Mouse (Mus musculus): ENCODE measurements at regions not wholly inside any gene's neighbourhood (a gene's known extent, or its start where the extent isn't known, plus 50 kb on each side); places are given as distances from the start of the nearest gene placed in this dataset.

DNA sequence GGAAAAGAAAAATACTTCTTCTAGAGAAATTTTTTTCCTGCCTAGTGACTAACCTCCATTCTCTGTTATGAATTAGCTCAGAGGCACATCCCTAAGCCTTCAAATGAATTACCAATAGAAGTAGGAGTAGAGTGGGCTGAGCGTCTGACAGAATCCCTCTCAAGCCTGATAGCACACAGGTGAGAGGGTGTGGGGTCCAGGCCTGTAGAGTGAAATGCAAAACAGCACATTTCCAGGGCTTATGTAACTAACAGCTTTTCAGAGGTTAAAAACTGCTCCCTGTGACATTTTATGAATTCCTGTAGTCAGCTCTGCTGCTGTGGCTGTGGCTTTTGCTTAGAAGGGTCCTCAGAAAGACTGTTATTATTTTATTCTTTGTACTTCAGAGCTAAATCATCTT, 187.7 kb upstream of the AI593442 start:
- Histone ChIP-seq H3K9ac (ENCODE audit: low read length) (no peak overlapping the region), H3K9me3 (ENCODE audit: control insufficient read depth, low read length) (no peaks in the 10 kb centered on the region), H3K4me1 (ENCODE audit: control insufficient read depth, insufficient read depth, low read length) (no peaks in the 10 kb centered on the region), H3K4me3 (ENCODE audit: low read depth, low read length) (no peak overlapping the region), H3K4me2 (ENCODE audit: low read depth, severe bottlenecking) (no peak overlapping the region), H3K27me3 (ENCODE audit: control insufficient read depth, insufficient read depth, low read length) (no peaks in the 10 kb centered on the region), H3K36me3 (ENCODE audit: control insufficient read depth, insufficient read depth, low read length) (no peaks in the 10 kb centered on the region), H3K27ac (replicated peaks; ENCODE audit: low read depth, low read length) (no peak overlapping the region)
- WGBS, result 60% methylated on average over 1 of the region's 1 CpGs
- ATAC-seq (ENCODE audit: insufficient number of reproducible peaks, low FRiP score, low TSS enrichment, low read depth) (no peak), DNase-seq (ENCODE audit: low spot score) (no peak)

DNA sequence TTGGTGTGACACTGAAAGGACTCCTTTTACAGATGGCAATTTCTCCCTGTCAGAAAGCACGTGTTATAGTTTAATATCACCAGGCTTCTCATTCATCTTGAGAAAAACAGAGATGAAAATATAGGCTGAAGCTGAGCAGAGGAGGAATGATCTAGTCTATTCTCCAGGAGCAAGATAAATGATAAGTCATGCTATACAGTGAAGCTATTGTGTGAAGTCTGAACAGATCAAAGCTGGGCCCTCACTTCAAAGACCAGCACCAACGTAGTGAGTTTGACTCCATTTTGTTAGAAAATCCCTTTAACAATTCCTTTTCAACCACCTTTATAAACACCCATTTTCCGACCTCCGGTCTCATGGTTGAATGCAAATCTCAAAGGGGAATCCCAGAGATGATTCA, 180.7 kb upstream of the AI593442 start:
- 77% methylated on average over 4 of the region's 4 CpGs for WGBS
- Histone ChIP-seq H3K4me2 (ENCODE audit: low read depth, severe bottlenecking) (no peak overlapping the region), H3K4me1 (ENCODE audit: control insufficient read depth, insufficient read depth, low read length) (no peaks in the 10 kb centered on the region), H3K9me3 (ENCODE audit: control insufficient read depth, low read length) (no peaks in the 10 kb centered on the region), H3K4me3 (ENCODE audit: low read depth, low read length) (no peak overlapping the region), H3K27me3 (ENCODE audit: control insufficient read depth, insufficient read depth, low read length) (no peaks in the 10 kb centered on the region), H3K36me3 (ENCODE audit: control insufficient read depth, insufficient read depth, low read length) (no peaks in the 10 kb centered on the region), H3K9ac (ENCODE audit: low read length) (no peak overlapping the region), H3K27ac (replicated peaks; ENCODE audit: low read depth, low read length) (no peak overlapping the region)
- ATAC-seq (ENCODE audit: insufficient number of reproducible peaks, low FRiP score, low TSS enrichment, low read depth) (no peak), DNase-seq (ENCODE audit: low spot score) (no peak)

DNA sequence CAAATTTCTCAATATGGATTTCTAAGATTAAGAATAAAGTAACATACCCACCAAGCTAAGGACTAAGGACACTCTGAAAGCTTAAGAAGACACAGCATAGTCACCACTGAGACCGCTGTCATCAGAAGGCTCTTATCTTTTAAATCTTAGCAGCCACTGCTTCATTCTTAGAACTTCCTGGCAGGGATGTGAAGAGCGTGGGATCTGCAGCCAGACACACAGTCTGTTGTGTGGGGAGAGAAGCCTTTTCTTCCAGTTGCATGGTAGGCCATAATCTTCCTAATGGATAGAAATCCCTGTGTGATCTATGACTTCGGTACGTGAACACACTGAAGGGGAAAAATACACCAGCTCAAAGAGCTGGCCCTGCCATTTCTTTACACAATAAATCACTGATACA, 178.8 kb upstream of the AI593442 start:
- WGBS, result 72% methylated on average over 4 of the region's 4 CpGs
- Histone ChIP-seq H3K36me3 (ENCODE audit: control insufficient read depth, insufficient read depth, low read length) (no peaks in the 10 kb centered on the region), H3K4me1 (ENCODE audit: control insufficient read depth, insufficient read depth, low read length) (no peaks in the 10 kb centered on the region), H3K27ac (replicated peaks; ENCODE audit: low read depth, low read length) (no peak overlapping the region), H3K9me3 (ENCODE audit: control insufficient read depth, low read length) (no peaks in the 10 kb centered on the region), H3K9ac (ENCODE audit: low read length) (no peak overlapping the region), H3K4me2 (ENCODE audit: low read depth, severe bottlenecking) (no peak overlapping the region), H3K27me3 (ENCODE audit: control insufficient read depth, insufficient read depth, low read length) (no peaks in the 10 kb centered on the region), H3K4me3 (ENCODE audit: low read depth, low read length) (no peak overlapping the region)
- DNase-seq (ENCODE audit: low spot score), result no peak
- ATAC-seq (ENCODE audit: insufficient number of reproducible peaks, low FRiP score, low TSS enrichment, low read depth), result no peak

DNA sequence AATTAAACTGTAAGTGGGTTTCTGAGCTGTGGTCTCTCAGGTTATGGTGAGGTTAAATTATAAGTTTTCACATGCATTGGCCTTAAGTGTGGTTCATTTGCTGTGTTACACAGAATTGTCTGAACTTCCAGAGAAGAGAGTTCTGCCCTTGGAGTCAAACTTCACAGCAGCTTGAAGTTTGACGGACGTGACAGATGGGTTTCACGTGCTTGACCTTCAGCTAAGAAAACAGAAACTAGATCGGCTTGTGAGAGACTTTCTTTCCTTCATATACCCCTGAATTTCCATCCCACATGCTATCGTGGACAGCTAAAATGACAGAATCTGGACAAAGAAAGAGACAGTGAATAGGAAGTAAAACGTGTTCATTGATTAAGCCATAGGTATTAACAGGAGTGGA, 173.8 kb upstream of the AI593442 start:
- Histone ChIP-seq H3K9me3 (ENCODE audit: control insufficient read depth, low read length) (no peaks in the 10 kb centered on the region), H3K4me2 (ENCODE audit: low read depth, severe bottlenecking) (no peak overlapping the region), H3K4me3 (ENCODE audit: low read depth, low read length) (no peak overlapping the region), H3K27me3 (ENCODE audit: control insufficient read depth, insufficient read depth, low read length) (no peaks in the 10 kb centered on the region), H3K27ac (replicated peaks; ENCODE audit: low read depth, low read length) (no peak overlapping the region), H3K4me1 (ENCODE audit: control insufficient read depth, insufficient read depth, low read length) (no peaks in the 10 kb centered on the region), H3K36me3 (ENCODE audit: control insufficient read depth, insufficient read depth, low read length) (no peaks in the 10 kb centered on the region), H3K9ac (ENCODE audit: low read length) (no peak overlapping the region)
- DNase-seq (ENCODE audit: low spot score), result no peak
- 78% methylated on average over 6 of the region's 6 CpGs for WGBS
- no peak for ATAC-seq (ENCODE audit: insufficient number of reproducible peaks, low FRiP score, low TSS enrichment, low read depth)

DNA sequence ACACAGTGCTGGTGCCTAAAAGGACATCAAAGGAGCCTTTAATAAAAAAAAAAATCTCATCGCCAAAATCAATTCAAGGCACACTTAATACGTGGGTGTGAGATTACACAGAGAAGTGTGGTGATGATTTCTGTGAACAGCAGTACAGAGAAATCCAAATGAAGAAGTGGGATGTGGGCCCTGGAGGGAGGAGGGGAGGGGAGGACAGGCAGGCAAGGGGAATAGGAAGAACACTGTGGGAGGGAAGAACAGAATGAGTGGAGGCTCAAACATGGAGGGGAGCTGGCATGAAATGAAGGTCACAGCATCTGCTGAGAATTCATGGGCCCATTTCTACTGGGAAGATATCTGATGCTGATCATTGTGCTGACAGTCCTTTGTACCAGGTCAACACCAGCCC, 171.0 kb upstream of the AI593442 start:
- Histone ChIP-seq H3K27me3 (ENCODE audit: control insufficient read depth, insufficient read depth, low read length) (no peaks in the 10 kb centered on the region), H3K4me2 (ENCODE audit: low read depth, severe bottlenecking) (no peak overlapping the region), H3K4me3 (ENCODE audit: low read depth, low read length) (no peak overlapping the region), H3K27ac (replicated peaks; ENCODE audit: low read depth, low read length) (no peak overlapping the region), H3K9ac (ENCODE audit: low read length) (no peak overlapping the region), H3K36me3 (ENCODE audit: control insufficient read depth, insufficient read depth, low read length) (no peaks in the 10 kb centered on the region), H3K4me1 (ENCODE audit: control insufficient read depth, insufficient read depth, low read length) (no peaks in the 10 kb centered on the region), H3K9me3 (ENCODE audit: control insufficient read depth, low read length) (no peaks in the 10 kb centered on the region)
- ATAC-seq (ENCODE audit: insufficient number of reproducible peaks, low FRiP score, low TSS enrichment, low read depth) (no peak), DNase-seq (ENCODE audit: low spot score) (no peak)
- 86% methylated on average over 2 of the region's 2 CpGs for WGBS

DNA sequence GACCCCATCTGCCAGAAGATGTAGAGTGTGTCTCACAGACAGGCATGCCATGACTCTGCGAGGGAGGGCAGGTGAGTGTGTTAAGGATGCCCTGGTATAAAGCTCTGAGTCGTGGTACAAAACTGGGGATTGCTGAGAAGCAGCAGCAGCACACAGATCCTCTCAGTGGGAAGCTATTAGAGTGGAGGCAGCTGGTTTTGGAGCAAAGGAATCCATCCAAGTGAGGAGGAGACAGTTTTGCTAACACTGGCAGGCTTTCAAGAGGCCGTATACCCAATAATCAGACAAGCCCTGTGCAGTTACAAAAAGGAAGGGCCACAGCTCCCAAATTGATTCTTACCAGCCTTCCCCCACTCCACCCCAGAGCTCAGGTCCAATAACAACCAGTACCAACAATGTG, 170.4 kb upstream of the AI593442 start:
- no peak overlapping the region for H3K4me3 ChIP-seq (ENCODE audit: low read depth, low read length)
- ATAC-seq (ENCODE audit: insufficient number of reproducible peaks, low FRiP score, low TSS enrichment, low read depth) (no peak), DNase-seq (ENCODE audit: low spot score) (no peak)
- no peak overlapping the region for H3K9ac ChIP-seq (ENCODE audit: low read length)
- H3K27me3 ChIP-seq (ENCODE audit: control insufficient read depth, insufficient read depth, low read length), result no peaks in the 10 kb centered on the region
- no peaks in the 10 kb centered on the region for H3K9me3 ChIP-seq (ENCODE audit: control insufficient read depth, low read length)
- no peak overlapping the region for H3K4me2 ChIP-seq (ENCODE audit: low read depth, severe bottlenecking)
- H3K27ac ChIP-seq (replicated peaks; ENCODE audit: low read depth, low read length), result no peak overlapping the region
- WGBS, result 82% methylated on average over 3 of the region's 3 CpGs
- H3K4me1 ChIP-seq (ENCODE audit: control insufficient read depth, insufficient read depth, low read length), result no peaks in the 10 kb centered on the region
- H3K36me3 ChIP-seq (ENCODE audit: control insufficient read depth, insufficient read depth, low read length), result no peaks in the 10 kb centered on the region

DNA sequence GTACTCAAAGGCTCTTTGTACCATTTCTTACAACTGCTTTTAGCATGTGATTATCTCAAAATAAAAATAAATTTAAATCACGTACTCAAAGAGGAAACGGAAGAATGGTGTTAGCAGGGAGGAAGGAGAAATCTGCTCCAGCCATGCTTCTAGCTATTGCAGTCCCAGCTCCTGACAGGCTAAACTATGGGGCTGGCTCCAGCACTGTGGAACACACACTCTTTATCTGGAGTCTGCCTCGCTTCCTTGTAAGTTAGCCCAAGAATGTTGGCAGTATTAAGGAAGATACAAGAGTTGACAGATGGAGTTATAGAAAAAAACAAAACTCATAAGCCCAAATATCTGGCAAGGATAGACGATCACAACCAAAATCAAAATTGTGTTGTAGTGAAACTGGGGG, 161.5 kb upstream of the AI593442 start:
- Histone ChIP-seq H3K27me3 (ENCODE audit: control insufficient read depth, insufficient read depth, low read length) (no peaks in the 10 kb centered on the region), H3K4me2 (ENCODE audit: low read depth, severe bottlenecking) (no peak overlapping the region), H3K36me3 (ENCODE audit: control insufficient read depth, insufficient read depth, low read length) (no peaks in the 10 kb centered on the region), H3K27ac (replicated peaks; ENCODE audit: low read depth, low read length) (no peak overlapping the region), H3K9ac (ENCODE audit: low read length) (no peak overlapping the region), H3K4me3 (ENCODE audit: low read depth, low read length) (no peak overlapping the region), H3K4me1 (ENCODE audit: control insufficient read depth, insufficient read depth, low read length) (no peaks in the 10 kb centered on the region), H3K9me3 (ENCODE audit: control insufficient read depth, low read length) (no peaks in the 10 kb centered on the region)
- ATAC-seq (ENCODE audit: insufficient number of reproducible peaks, low FRiP score, low TSS enrichment, low read depth), result no peak
- no peak for DNase-seq (ENCODE audit: low spot score)
- WGBS, result 91% methylated on average over 4 of the region's 4 CpGs

DNA sequence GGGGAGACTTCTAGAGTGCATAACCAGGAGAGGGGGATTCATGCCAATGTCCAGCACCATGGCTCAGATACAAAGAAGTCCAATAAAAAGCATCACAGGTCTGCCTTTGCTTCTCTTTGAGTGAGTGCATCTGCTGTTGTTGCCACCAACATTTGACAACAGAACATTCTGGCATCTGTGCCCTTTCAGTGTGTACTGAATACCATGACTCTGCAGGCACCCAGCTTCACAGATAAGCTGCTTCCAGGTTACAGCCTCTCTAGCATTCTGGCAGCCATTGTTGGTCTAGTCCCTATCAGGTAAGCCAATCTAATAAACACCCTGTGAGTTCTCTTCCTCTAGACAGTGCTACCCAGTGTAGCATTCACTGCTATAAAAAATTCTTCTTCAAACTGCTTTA, 160.4 kb upstream of the AI593442 start:
- Histone ChIP-seq H3K4me2 (ENCODE audit: low read depth, severe bottlenecking) (no peak overlapping the region), H3K27me3 (ENCODE audit: control insufficient read depth, insufficient read depth, low read length) (no peaks in the 10 kb centered on the region), H3K9me3 (ENCODE audit: control insufficient read depth, low read length) (no peaks in the 10 kb centered on the region), H3K4me3 (ENCODE audit: low read depth, low read length) (no peak overlapping the region), H3K9ac (ENCODE audit: low read length) (no peak overlapping the region), H3K27ac (replicated peaks; ENCODE audit: low read depth, low read length) (no peak overlapping the region), H3K4me1 (ENCODE audit: control insufficient read depth, insufficient read depth, low read length) (no peaks in the 10 kb centered on the region), H3K36me3 (ENCODE audit: control insufficient read depth, insufficient read depth, low read length) (no peaks in the 10 kb centered on the region)
- ATAC-seq (ENCODE audit: insufficient number of reproducible peaks, low FRiP score, low TSS enrichment, low read depth) (no peak), DNase-seq (ENCODE audit: low spot score) (no peak)

DNA sequence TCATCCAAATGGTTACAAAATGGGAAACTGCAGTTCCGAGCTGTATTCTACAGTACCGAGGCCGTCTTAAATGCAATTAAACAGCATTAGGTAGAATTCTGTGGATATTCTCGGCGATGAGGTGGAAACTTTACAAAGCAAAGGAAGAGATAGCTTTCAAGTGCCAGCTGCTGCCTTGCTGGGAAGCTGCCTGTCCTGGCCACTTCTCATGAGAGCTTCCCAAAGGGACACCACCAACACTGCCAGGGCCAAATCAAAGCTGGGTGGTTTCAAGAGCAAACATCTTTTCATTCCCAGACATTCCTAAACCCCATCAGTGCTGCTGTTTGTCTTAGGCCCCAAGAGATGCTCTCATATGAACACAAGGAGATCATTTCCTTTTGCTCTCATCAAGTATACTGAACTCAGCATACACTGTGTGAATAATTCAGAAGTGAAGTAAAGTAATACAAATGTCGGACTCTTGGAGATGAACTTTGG, 156.6 kb upstream of the AI593442 start:
- Histone ChIP-seq H3K9ac (ENCODE audit: low read length) (no peak overlapping the region), H3K9me3 (ENCODE audit: control insufficient read depth, low read length) (no peaks in the 10 kb centered on the region), H3K4me1 (ENCODE audit: control insufficient read depth, insufficient read depth, low read length) (no peaks in the 10 kb centered on the region), H3K4me3 (ENCODE audit: low read depth, low read length) (no peak overlapping the region), H3K36me3 (ENCODE audit: control insufficient read depth, insufficient read depth, low read length) (no peaks in the 10 kb centered on the region), H3K27ac (replicated peaks; ENCODE audit: low read depth, low read length) (no peak overlapping the region), H3K27me3 (ENCODE audit: control insufficient read depth, insufficient read depth, low read length) (no peaks in the 10 kb centered on the region), H3K4me2 (ENCODE audit: low read depth, severe bottlenecking) (no peak overlapping the region)
- DNase-seq (ENCODE audit: low spot score) (no peak), ATAC-seq (ENCODE audit: insufficient number of reproducible peaks, low FRiP score, low TSS enrichment, low read depth) (no peak)
- 88% methylated on average over 6 of the region's 6 CpGs for WGBS

Data from limb, embryonic 11.5 days (tissue).